Mouse (Mus musculus) liver, embryonic 14.5 days (tissue): ENCODE measurements around the gene Fcer1g.

Source experiments
- CTCF ChIP-seq: IDR thresholded peaks from 2 replicates; pipeline ENCODE4 v1.5.1; 2016; ENCODE audit warnings: antibody characterized with exemption, low read depth, control low read depth
- EP300 ChIP-seq: IDR thresholded peaks from 2 replicates; pipeline ENCODE4 v1.6.1; 2016; ENCODE audit warnings: antibody characterized with exemption, low read depth

DNA sequence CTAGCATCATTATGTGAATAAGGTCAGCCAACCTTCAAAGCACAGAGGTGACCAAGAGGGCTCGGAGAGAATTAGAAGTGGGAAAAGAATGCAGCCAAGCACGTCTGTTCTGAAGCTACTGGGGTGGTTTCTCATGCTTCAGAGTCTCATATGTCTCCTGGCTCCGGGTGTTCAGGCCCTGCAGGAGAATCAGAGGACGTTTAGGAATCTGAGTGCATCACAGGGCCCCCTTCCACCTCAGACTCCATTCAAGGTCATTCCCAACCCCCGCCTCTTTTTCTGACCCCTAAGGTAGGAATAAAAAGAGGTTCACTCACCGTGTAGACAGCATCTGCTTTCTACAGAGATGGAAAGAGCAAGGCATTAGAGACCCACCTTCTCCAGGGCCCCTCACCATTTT lies 4.4 kb downstream of the Fcer1g start:
- no peak for TF ChIP-seq CTCF
- no peak for TF ChIP-seq EP300
